Mouse (Mus musculus): Measurements from ENCODE around the gene Cfap61.
"Not testable (repeated sequence)": the region's sequence is repeated elsewhere in the genome, so short reads cannot be mapped to it uniquely, and the experiment has no call there.

Gene Cfap61

GRCm38 (mm10) chr2:145934339-145935231, at the start of gene Cfap61, which contains the start of gene Crnkl1:
Cfap61 (plus strand) TSS chr2:145934784.
Crnkl1 (minus strand) TSS chr2:145935014.
- peak; percentile 88 for DNase-seq (ENCODE audit: low spot score)

GRCm38 (mm10) chr2:145884913-145885785, 49.4 kb upstream of the Cfap61 start:
- no peak for DNase-seq (ENCODE audit: low spot score)

- no peak for DNase-seq (ENCODE audit: low spot score)
Observed at GRCm38 (mm10) chr2:145887937-145888765, 46.4 kb upstream of the Cfap61 start.

GRCm38 (mm10) chr2:145888766-145889480, 45.7 kb upstream of the Cfap61 start:
- no peak for DNase-seq (ENCODE audit: low spot score)

- no peak for DNase-seq (ENCODE audit: low spot score)
Observed at GRCm38 (mm10) chr2:145890571-145890970, 44.0 kb upstream of the Cfap61 start.

- DNase-seq (ENCODE audit: low spot score), result no peak
Observed at GRCm38 (mm10) chr2:145893756-145894155, 40.8 kb upstream of the Cfap61 start.

GRCm38 (mm10) chr2:145898106-145898505, 36.5 kb upstream of the Cfap61 start:
- DNase-seq (ENCODE audit: low spot score), result no peak

GRCm38 (mm10) chr2:145900318-145900717, 34.3 kb upstream of the Cfap61 start:
- not testable (repeated sequence) for DNase-seq (ENCODE audit: low spot score)

- no peak for DNase-seq (ENCODE audit: low spot score)
Observed at GRCm38 (mm10) chr2:145901861-145902260, 32.7 kb upstream of the Cfap61 start, which contains the start of gene Naa20. Naa20 (plus strand) TSS chr2:145902099.

- DNase-seq (ENCODE audit: low spot score), result peak; percentile 89
Observed at GRCm38 (mm10) chr2:145903061-145903901, 31.3 kb upstream of the Cfap61 start.

- DNase-seq (ENCODE audit: low spot score), result no peak
Observed at GRCm38 (mm10) chr2:145903983-145904616, 30.5 kb upstream of the Cfap61 start.

- DNase-seq (ENCODE audit: low spot score), result no peak
Observed at GRCm38 (mm10) chr2:145905156-145905555, 29.4 kb upstream of the Cfap61 start.

GRCm38 (mm10) chr2:145905884-145906283, 28.7 kb upstream of the Cfap61 start:
- DNase-seq (ENCODE audit: low spot score), result not testable (repeated sequence)

GRCm38 (mm10) chr2:145920941-145921650, 13.5 kb upstream of the Cfap61 start:
- no peak for DNase-seq (ENCODE audit: low spot score)

- peak; percentile 42 for DNase-seq (ENCODE audit: low spot score)
Observed at GRCm38 (mm10) chr2:145936975-145937374, 2.4 kb downstream of the Cfap61 start.

- no peak for DNase-seq (ENCODE audit: low spot score)
Observed at GRCm38 (mm10) chr2:145941403-145941802, 6.8 kb downstream of the Cfap61 start.

- DNase-seq (ENCODE audit: low spot score), result no peak
Observed at GRCm38 (mm10) chr2:145944286-145944685, 9.7 kb downstream of the Cfap61 start.

GRCm38 (mm10) chr2:145948402-145948954, 13.9 kb downstream of the Cfap61 start:
- DNase-seq (ENCODE audit: low spot score), result no peak
